Mouse (Mus musculus) MEL (cell line): ENCODE results near the gene Smyd3. TPM values are rescaled to one million over a fixed set of nuclear protein-coding genes. Genes with fewer than 3 reads are reported as not detected.

Experiments used
- DNase-seq: peaks from one replicate; pipeline ENCODE4 v3.0.0; 2011; ENCODE audit warnings: low read depth, low spot score
- H3K27ac ChIP-seq: 2 replicates; pipeline ENCODE4 v1.5.1; 2012; ENCODE audit warnings: low read depth, mild to moderate bottlenecking, control low read depth, low read length, moderate library complexity; ENCODE audit not compliant: control insufficient read depth
- H3K27me3 ChIP-seq, 2 experiments: fragments of 150-350 bp in 1 of 2; sonication (generic) in 1 of 2; 2 replicates each; pipeline ENCODE4 v1.6.1; 2012; ENCODE audit warnings: low read length in 2 of 2, mild to moderate bottlenecking in 2 of 2, improper control_type of control experiment in 1 of 2, moderate library complexity in 1 of 2; ENCODE audit not compliant: insufficient read depth in 2 of 2, control insufficient read depth in 1 of 2
- H3K36me3 ChIP-seq, 2 experiments: 2 replicates each; pipeline ENCODE4 v1.6.1; 2012 to 2014; ENCODE audit warnings: low read length in 2 of 2, improper control_type of control experiment in 1 of 2, inconsistent platforms in 1 of 2, mild to moderate bottlenecking in 1 of 2; ENCODE audit not compliant: insufficient read depth in 2 of 2, control insufficient read depth in 1 of 2
- H3K4me1 ChIP-seq, 2 experiments: fragments of 150-350 bp in 1 of 2; sonication (generic) in 1 of 2; 2 replicates each; pipeline ENCODE4 v1.6.1; 2012; ENCODE audit warnings: low read length in 2 of 2, improper control_type of control experiment in 1 of 2, mild to moderate bottlenecking in 1 of 2; ENCODE audit not compliant: insufficient read depth in 2 of 2, control insufficient read depth in 1 of 2
- H3K4me3 ChIP-seq, 2 experiments: fragments of 150-350 bp in 1 of 2; sonication (generic) in 1 of 2; 2 replicates each; pipeline ENCODE4 v1.5.1; 2012; ENCODE audit warnings: low read depth in 2 of 2, low read length in 2 of 2, mild to moderate bottlenecking in 2 of 2, moderate library complexity in 2 of 2, control low read depth in 1 of 2, improper control_type of control experiment in 1 of 2; ENCODE audit not compliant: control insufficient read depth in 1 of 2, insufficient read depth in 1 of 2
- H3K79me2 ChIP-seq: 2 replicates; pipeline ENCODE4 v1.6.1; 2012; ENCODE audit warnings: mild to moderate bottlenecking, low read length, moderate library complexity; ENCODE audit not compliant: control insufficient read depth, poor library complexity, insufficient read depth
- H3K9ac ChIP-seq: 2 replicates; pipeline ENCODE4 v1.6.1; 2012; ENCODE audit warnings: low read depth, mild to moderate bottlenecking, control low read depth, low read length, moderate library complexity; ENCODE audit not compliant: control insufficient read depth, poor library complexity, severe bottlenecking
- H3K9me3 ChIP-seq: fragments of 150-350 bp; sonication (generic); replicated peaks from 2 replicates; pipeline ENCODE4 v1.6.1; 2012; ENCODE audit warnings: mild to moderate bottlenecking, low read length, improper control_type of control experiment, moderate library complexity; ENCODE audit not compliant: insufficient read depth
- BHLHE40 ChIP-seq: IDR thresholded peaks from 2 replicates; pipeline ENCODE4 v1.6.1; 2012; ENCODE audit warnings: low read depth, mild to moderate bottlenecking, inconsistent platforms, low read length, improper control_type of control experiment, borderline replicate concordance
- CHD2 ChIP-seq: IDR thresholded peaks from 2 replicates; pipeline ENCODE4 v1.6.1; 2011; ENCODE audit warnings: low read length, improper control_type of control experiment
- CTCF ChIP-seq, 3 experiments: IDR thresholded peaks in 2 of 3; conservative IDR thresholded peaks in 1 of 3; 2 replicates each; pipeline ENCODE4 v1.5.1; 2011 to 2012; ENCODE audit warnings: low read length in 3 of 3, low read depth in 2 of 3, mild to moderate bottlenecking in 2 of 3, improper control_type of control experiment in 1 of 3, inconsistent platforms in 1 of 3, mixed read lengths in 1 of 3, moderate library complexity in 1 of 3; ENCODE audit not compliant: control insufficient read depth in 1 of 3, insufficient read depth in 1 of 3, poor library complexity in 1 of 3, severe bottlenecking in 1 of 3
- E2F4 ChIP-seq: IDR thresholded peaks from 2 replicates; pipeline ENCODE4 v1.6.1; 2011; ENCODE audit warnings: low read depth, low read length, improper control_type of control experiment, borderline replicate concordance
- ELF1 ChIP-seq: IDR thresholded peaks from 2 replicates; pipeline ENCODE4 v1.6.1; 2014; ENCODE audit warnings: low read depth, mild to moderate bottlenecking, inconsistent platforms, low read length, improper control_type of control experiment, moderate library complexity
- EP300 ChIP-seq, 2 experiments: IDR thresholded peaks; 2 replicates each; pipeline ENCODE4 v1.6.1; 2011; ENCODE audit warnings: improper control_type of control experiment in 2 of 2, low read length in 2 of 2, low read depth in 1 of 2, mild to moderate bottlenecking in 1 of 2
- GABPA ChIP-seq: IDR thresholded peaks from 2 replicates; pipeline ENCODE4 v1.6.1; 2012; ENCODE audit warnings: low read depth, mild to moderate bottlenecking, inconsistent platforms, low read length, improper control_type of control experiment, moderate library complexity
- GATA1 ChIP-seq: IDR thresholded peaks from 2 replicates; pipeline ENCODE4 v1.6.1; 2011; ENCODE audit warnings: low read depth, low read length, improper control_type of control experiment
- HCFC1 ChIP-seq: IDR thresholded peaks from 2 replicates; pipeline ENCODE4 v1.6.1; 2012; ENCODE audit warnings: low read depth, mild to moderate bottlenecking, inconsistent platforms, low read length, improper control_type of control experiment, moderate library complexity
- KAT2A ChIP-seq: conservative IDR thresholded peaks from 2 replicates; pipeline ENCODE4 v1.6.1; 2012; ENCODE audit warnings: low read depth, low read length, improper control_type of control experiment, inconsistent platforms
- MAX ChIP-seq: IDR thresholded peaks from 2 replicates; pipeline ENCODE4 v1.6.1; 2011; ENCODE audit warnings: low read length, improper control_type of control experiment
- MAZ ChIP-seq: IDR thresholded peaks from 2 replicates; pipeline ENCODE4 v1.6.1; 2012; ENCODE audit warnings: low read depth, mild to moderate bottlenecking, inconsistent platforms, low read length, improper control_type of control experiment
- MXI1 ChIP-seq: IDR thresholded peaks from 2 replicates; pipeline ENCODE4 v1.6.1; 2011; ENCODE audit warnings: mild to moderate bottlenecking, low read depth, low read length, improper control_type of control experiment
- MYB ChIP-seq: IDR thresholded peaks from 2 replicates; pipeline ENCODE4 v1.6.1; 2011; ENCODE audit warnings: mild to moderate bottlenecking, low read depth, low read length, improper control_type of control experiment
- MYC ChIP-seq: IDR thresholded peaks from 2 replicates; pipeline ENCODE4 v1.6.1; 2011; ENCODE audit warnings: low read depth, mild to moderate bottlenecking, low read length, improper control_type of control experiment, moderate library complexity
- NELFE ChIP-seq: IDR thresholded peaks from 2 replicates; pipeline ENCODE4 v1.6.1; 2011; ENCODE audit warnings: low read depth, low read length, improper control_type of control experiment
- POLR2A ChIP-seq, 2 experiments: IDR thresholded peaks; 2 replicates each; pipeline ENCODE4 v1.6.1; 2011 to 2012; ENCODE audit warnings: low read length in 2 of 2, mild to moderate bottlenecking in 2 of 2, control low read depth in 1 of 2, improper control_type of control experiment in 1 of 2, low read depth in 1 of 2, moderate library complexity in 1 of 2; ENCODE audit not compliant: control insufficient read depth in 1 of 2, insufficient read depth in 1 of 2, poor library complexity in 1 of 2
- POLR2AphosphoS5 ChIP-seq: IDR thresholded peaks from 2 replicates; pipeline ENCODE4 v1.6.1; 2012; ENCODE audit warnings: low read depth, borderline replicate concordance, mild to moderate bottlenecking, inconsistent platforms, low read length, moderate library complexity, mixed read lengths
- RAD21 ChIP-seq: IDR thresholded peaks from 2 replicates; pipeline ENCODE4 v1.6.1; 2011; ENCODE audit warnings: mild to moderate bottlenecking, low read depth, low read length, improper control_type of control experiment
- SIN3A ChIP-seq: IDR thresholded peaks from 2 replicates; pipeline ENCODE4 v1.6.1; 2012; ENCODE audit warnings: low read length, improper control_type of control experiment, inconsistent platforms
- SMC3 ChIP-seq: IDR thresholded peaks from 2 replicates; pipeline ENCODE4 v1.6.1; 2011; ENCODE audit warnings: low read depth, low read length, improper control_type of control experiment
- TAL1 ChIP-seq: IDR thresholded peaks from 2 replicates; pipeline ENCODE4 v1.6.1; 2012; ENCODE audit warnings: mild to moderate bottlenecking, inconsistent platforms, low read length, moderate library complexity, mixed read lengths
- TBP ChIP-seq: IDR thresholded peaks from 2 replicates; pipeline ENCODE4 v1.8.0; 2011; ENCODE audit warnings: low read depth, low read length, improper control_type of control experiment
- UBTF ChIP-seq: IDR thresholded peaks from 2 replicates; pipeline ENCODE4 v1.6.1; 2012; ENCODE audit warnings: low read depth, mild to moderate bottlenecking, inconsistent platforms, low read length, improper control_type of control experiment, moderate library complexity, borderline replicate concordance; ENCODE audit not compliant: insufficient read depth
- USF1 ChIP-seq: IDR thresholded peaks from 2 replicates; pipeline ENCODE4 v1.6.1; 2014; ENCODE audit warnings: low read depth, mild to moderate bottlenecking, inconsistent platforms, low read length, improper control_type of control experiment, moderate library complexity
- USF2 ChIP-seq, 2 experiments: IDR thresholded peaks; 2 replicates each; pipeline ENCODE4 v1.6.1; 2011 to 2012; ENCODE audit warnings: improper control_type of control experiment in 2 of 2, low read length in 2 of 2, borderline replicate concordance in 1 of 2, inconsistent platforms in 1 of 2, low read depth in 1 of 2, mild to moderate bottlenecking in 1 of 2; ENCODE audit not compliant: insufficient read depth in 1 of 2
- ZC3H11A ChIP-seq: IDR thresholded peaks from 2 replicates; pipeline ENCODE4 v1.6.1; 2012; ENCODE audit warnings: low read depth, mild to moderate bottlenecking, inconsistent platforms, low read length, improper control_type of control experiment
- ZKSCAN1 ChIP-seq: IDR thresholded peaks from 2 replicates; pipeline ENCODE4 v1.6.1; 2012; ENCODE audit warnings: low read depth, mild to moderate bottlenecking, inconsistent platforms, low read length, improper control_type of control experiment, moderate library complexity
- ZMIZ1 ChIP-seq: IDR thresholded peaks from 2 replicates; pipeline ENCODE4 v1.6.1; 2012; ENCODE audit warnings: low read depth, mild to moderate bottlenecking, inconsistent platforms, low read length, improper control_type of control experiment, moderate library complexity
- ZNF384 ChIP-seq: IDR thresholded peaks from 2 replicates; pipeline ENCODE4 v1.6.1; 2012; ENCODE audit warnings: low read depth, mild to moderate bottlenecking, inconsistent platforms, low read length, improper control_type of control experiment
- polyA plus RNA-seq, 2 experiments: library from polyadenylated mRNA; stranded (reverse) in 1 of 2; unstranded in 1 of 2; fragments of >175 nt in 1 of 2; fragments of >200 nt in 1 of 2; gene quantifications; 2 replicates each; pipeline versions ENCODE4 v1.2.1 to v1.2.4; 2012; ENCODE audit warnings: low replicate concordance in 2 of 2, low read depth in 1 of 2; ENCODE audit not compliant: insufficient read length in 2 of 2, insufficient read depth in 1 of 2, missing spikeins in 1 of 2
- total RNA-seq: library from RNA; depleted of rRNA; stranded (reverse); fragments of 300-350 nt; gene quantifications from 2 replicates; pipeline ENCODE4 v1.2.3, GENCODE M21; 2012

Gene Smyd3
- total and polyA plus RNA-seq, 3 experiments: 13.3 to 18.2 TPM; not detected in 1

DNA sequence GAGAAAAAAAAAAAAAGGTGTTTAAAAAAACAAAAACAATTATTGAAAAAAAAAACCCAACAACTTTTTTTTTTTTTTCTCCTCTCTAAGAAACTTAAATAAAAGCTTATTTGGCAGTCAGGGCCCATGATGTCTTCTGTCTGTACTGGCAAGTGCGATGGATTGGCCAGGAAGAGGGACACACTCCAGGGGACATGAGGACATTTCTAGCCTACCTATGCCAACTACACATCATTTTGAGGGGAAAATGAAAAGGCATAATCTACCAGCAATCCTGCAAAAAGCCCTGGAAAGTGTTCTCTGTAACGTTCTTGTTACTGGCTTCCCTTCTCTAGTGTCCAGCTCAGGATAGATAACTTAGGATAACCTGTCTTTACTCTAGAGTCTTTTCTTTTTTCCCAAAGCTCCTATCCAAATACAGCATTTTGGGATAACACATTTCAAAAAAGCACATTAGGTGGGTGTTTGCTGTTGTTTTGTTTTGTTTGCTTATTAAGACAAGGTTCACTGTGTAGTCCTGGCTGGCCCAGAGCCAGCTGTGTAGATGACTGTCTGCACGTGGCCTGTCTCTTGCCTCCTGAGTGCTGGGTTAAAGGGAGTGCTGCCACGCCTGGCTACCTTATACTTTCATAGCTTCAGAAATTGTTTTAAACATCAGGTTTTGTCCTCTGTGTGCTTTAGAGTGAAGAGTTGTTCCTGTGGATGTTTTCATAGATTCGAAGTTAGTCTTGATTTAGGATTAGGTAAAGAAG, 35.5 kb upstream of the Smyd3 start:
- Histone ChIP-seq H3K79me2 (peaks cover 10% of the 10 kb centered on the region), H3K9ac (no peak overlapping the region), H3K4me1 (peaks cover 20 to 26% of the 10 kb centered on the region in 2 experiments), H3K27ac (no peak overlapping the region), H3K36me3 (peaks cover 0 to 45% of the 10 kb centered on the region in 2 experiments; a peak in 2 of 4 replicates), H3K9me3 (no peaks in the 10 kb centered on the region), H3K4me3 (no peak overlapping the region), H3K27me3 (no peaks in the 10 kb centered on the region)
- peak; percentile 64 for DNase-seq
- no peak for TF ChIP-seq ZMIZ1
- no peak for TF ChIP-seq TAL1
- TF ChIP-seq USF1: peak; percentile 73
- TF ChIP-seq MYB: no peak
- TF ChIP-seq MXI1: peak; percentile 94
- no peak for TF ChIP-seq MAZ
- TF ChIP-seq UBTF: no peak
- TF ChIP-seq TBP: no peak
- TF ChIP-seq BHLHE40: peak; percentile 72; the same call in 1 of the 2 replicates
- TF ChIP-seq RAD21: no peak
- TF ChIP-seq E2F4: no peak
- TF ChIP-seq GABPA: no peak
- no peak for TF ChIP-seq POLR2AphosphoS5
- 0 out of 2 replicates have a peak, but pooled peaks have one; percentile 65 for TF ChIP-seq MYC
- TF ChIP-seq CTCF (IDR thresholded peaks at IDR 0.05 in 2 of 3, conservative IDR thresholded peaks at IDR 0.05 in 1 of 3; ENCODE audit: control insufficient read depth in 1 of 3, insufficient read depth in 1 of 3, low read depth in 2 of 3, low read length in 3 of 3, poor library complexity in 1 of 3, severe bottlenecking in 1 of 3): no peak
- no peak for TF ChIP-seq ZC3H11A
- no peak for TF ChIP-seq NELFE
- TF ChIP-seq ZNF384: peak; percentile 10; the same call in 1 of the 2 replicates
- TF ChIP-seq HCFC1: no peak
- 0 out of 4 replicates have a peak, but pooled peaks of 1 of the 2 experiments have one; percentile 5 for TF ChIP-seq USF2 (IDR thresholded peaks at IDR 0.05; ENCODE audit: borderline replicate concordance in 1 of 2, insufficient read depth in 1 of 2, low read depth in 1 of 2, low read length in 2 of 2)
- 0 out of 4 replicates have a peak, but pooled peaks of 1 of the 2 experiments have one; percentile 17 for TF ChIP-seq EP300 (IDR thresholded peaks at IDR 0.05; ENCODE audit: low read depth in 1 of 2, low read length in 2 of 2)
- no peak for TF ChIP-seq CHD2
- no peak; the same call in 1 of the 2 replicates for TF ChIP-seq SIN3A
- TF ChIP-seq GATA1: no peak
- no peak for TF ChIP-seq SMC3
- no peak for TF ChIP-seq ZKSCAN1
- no peak for TF ChIP-seq ELF1
- no peak for TF ChIP-seq POLR2A (IDR thresholded peaks at IDR 0.05; ENCODE audit: control insufficient read depth in 1 of 2, insufficient read depth in 1 of 2, low read depth in 1 of 2, low read length in 2 of 2, poor library complexity in 1 of 2)
- peak; percentile 83 for TF ChIP-seq MAX
- no peak for TF ChIP-seq KAT2A
